Mouse (Mus musculus) liver, adult 2 months (tissue): Measurements from ENCODE around the gene Renbp. TPM values are rescaled to one million over a fixed set of nuclear protein-coding genes. Genes with fewer than 3 reads are reported as not detected.
A peak's percentile ranks its signal among the peaks of the same experiment; 100 is the strongest.

ENCODE experiments used
- DNase-seq: peaks from one replicate; pipeline ENCODE4 v3.0.0-alpha.2; 2011; ENCODE audit warnings: low read depth, low spot score; ENCODE audit errors: extremely low read depth
- H3K27ac ChIP-seq: fragments of 200-500 bp; replicated peaks from 2 replicates; pipeline ENCODE4 v1.5.1; 2012; ENCODE audit warnings: low read depth, mild to moderate bottlenecking, control low read depth, inconsistent platforms, low read length; ENCODE audit not compliant: insufficient read depth
- H3K27me3 ChIP-seq: fragments of 200-500 bp; 2 replicates; pipeline ENCODE4 v1.6.1; 2012; ENCODE audit warnings: mild to moderate bottlenecking, moderate library complexity, low read length, inconsistent platforms; ENCODE audit not compliant: control insufficient read depth, insufficient read depth
- H3K36me3 ChIP-seq: fragments of 200-500 bp; 2 replicates; pipeline ENCODE4 v1.6.1; 2012; ENCODE audit warnings: low read length, inconsistent platforms; ENCODE audit not compliant: control insufficient read depth, insufficient read depth
- H3K4me1 ChIP-seq: fragments of 200-500 bp; 2 replicates; pipeline ENCODE4 v1.6.1; 2011; ENCODE audit warnings: low read length; ENCODE audit not compliant: control insufficient read depth, insufficient read depth
- H3K4me3 ChIP-seq: fragments of 200-500 bp; 2 replicates; pipeline ENCODE4 v1.5.1; 2011; ENCODE audit warnings: low read depth, mild to moderate bottlenecking, control low read depth, low read length, moderate library complexity; ENCODE audit not compliant: insufficient read depth
- H3K79me2 ChIP-seq: fragments of 200-500 bp; 2 replicates; pipeline ENCODE4 v1.6.1; 2012; ENCODE audit warnings: inconsistent platforms, mild to moderate bottlenecking, low read length, moderate library complexity; ENCODE audit not compliant: control insufficient read depth, insufficient read depth
- H3K9ac ChIP-seq: fragments of 200-500 bp; 2 replicates; pipeline ENCODE4 v1.6.1; 2012; ENCODE audit warnings: low read depth, mild to moderate bottlenecking, control low read depth, inconsistent platforms, low read length
- CTCF ChIP-seq: fragments of 200-500 bp; IDR thresholded peaks from 2 replicates; pipeline ENCODE4 v1.5.1; 2011; ENCODE audit warnings: low read depth, low read length, control low read depth
- POLR2A ChIP-seq: fragments of 200-500 bp; IDR thresholded peaks from 2 replicates; pipeline ENCODE4 v1.6.1; 2011; ENCODE audit warnings: low read length, control low read depth; ENCODE audit not compliant: insufficient read depth; ENCODE audit errors: extremely low read depth
- WGBS: fragments of 180-500 bp; shearing (Covaris S2); methylation state at CpG from one replicate; pipeline ENCODE4 v1.1.7; 2018; 5-methylcytosine and 5-hydroxymethylcytosine counted together
- polyA plus RNA-seq: library from polyadenylated mRNA; depleted of rRNA; stranded (reverse); fragments of >200 nt; gene quantifications from 2 replicates; pipeline ENCODE4 v1.2.3, GENCODE M21; 2012; rRNA removed
- total RNA-seq: library from RNA; depleted of rRNA; stranded (reverse); fragments of >200 nt; gene quantifications from 2 replicates; pipeline ENCODE4 v1.2.3, GENCODE M21; 2014; rRNA removed

Gene Renbp
- total RNA-seq = 4.1 and 8.5 TPM in 2 replicates
- polyA plus RNA-seq = 2.1 and 2.9 TPM in 2 replicates

DNA sequence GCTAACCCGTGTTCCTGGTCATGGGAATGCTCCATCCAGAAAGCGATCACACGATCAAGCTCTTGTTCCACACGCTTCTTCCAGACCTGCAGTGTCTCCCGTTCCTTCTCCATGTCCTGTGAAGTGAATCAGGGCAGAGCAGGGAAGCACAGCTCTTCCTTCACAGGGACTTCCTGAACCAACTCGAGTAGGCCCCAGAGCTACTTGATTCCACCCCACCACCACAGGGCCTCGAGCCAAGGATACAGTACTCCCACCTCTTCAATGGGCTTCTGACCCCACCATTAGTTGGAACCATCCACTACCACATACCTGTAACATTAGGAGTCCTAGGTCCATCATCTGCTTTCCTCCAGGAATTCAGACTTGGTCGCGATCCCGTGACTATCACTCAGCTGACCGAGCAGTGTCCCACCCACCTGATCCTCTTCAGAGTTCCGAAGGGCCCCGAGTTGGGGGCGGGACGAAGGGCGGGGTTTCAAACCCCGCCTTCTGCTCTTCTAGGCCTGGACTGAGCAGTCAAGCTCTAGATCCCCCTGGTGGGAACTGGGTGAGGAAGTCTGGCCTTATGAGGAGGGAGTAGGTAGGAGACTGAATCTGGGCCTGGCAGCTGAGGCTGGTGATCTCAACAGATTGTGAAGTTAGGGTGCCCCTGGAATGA, at the start of gene Renbp:
Renbp (minus strand) TSS at position 449 of the 661 bp plus-strand sequence.
- DNase-seq = peak; percentile 30
- Histone ChIP-seq H3K27me3 (no peaks in the 10 kb centered on the region), H3K79me2 (no peaks in the 10 kb centered on the region), H3K4me1 (no peaks in the 10 kb centered on the region), H3K27ac (0 out of 2 replicates have a peak within 1 kb of the TSS, but pooled peaks have one; percentile 33), H3K4me3 (peak within 1 kb of the TSS; percentile 50), H3K36me3 (no peaks in the 10 kb centered on the region), H3K9ac (peak within 1 kb of the TSS; percentile 58)
- 31% methylated on average over 17 of the region's 17 CpGs for WGBS
- TF ChIP-seq POLR2A = no peak
- TF ChIP-seq CTCF = no peak

DNA sequence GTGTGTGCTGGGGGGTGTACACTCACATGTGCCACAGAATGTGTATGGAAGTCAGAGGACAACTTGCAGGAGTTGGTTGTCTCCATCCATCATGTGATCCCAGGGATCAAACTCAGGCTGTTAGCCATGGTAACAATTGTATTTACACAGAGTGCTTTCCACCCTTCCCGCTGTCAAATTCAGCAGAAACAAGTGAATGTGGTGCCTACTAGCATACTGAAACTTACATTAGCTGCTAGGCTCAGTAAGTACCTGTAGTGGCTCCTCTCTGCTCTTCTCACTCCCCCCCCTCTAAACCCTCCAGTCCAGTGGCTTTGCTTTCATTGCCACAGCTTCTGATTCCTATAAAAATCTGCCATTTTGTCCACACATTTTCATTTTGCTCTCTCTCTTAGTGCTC, 47.1 kb upstream of the Renbp start:
- TF ChIP-seq POLR2A (no peak), CTCF (no peak)
- WGBS = 75% methylated on average over 1 of the region's 1 CpGs

DNA sequence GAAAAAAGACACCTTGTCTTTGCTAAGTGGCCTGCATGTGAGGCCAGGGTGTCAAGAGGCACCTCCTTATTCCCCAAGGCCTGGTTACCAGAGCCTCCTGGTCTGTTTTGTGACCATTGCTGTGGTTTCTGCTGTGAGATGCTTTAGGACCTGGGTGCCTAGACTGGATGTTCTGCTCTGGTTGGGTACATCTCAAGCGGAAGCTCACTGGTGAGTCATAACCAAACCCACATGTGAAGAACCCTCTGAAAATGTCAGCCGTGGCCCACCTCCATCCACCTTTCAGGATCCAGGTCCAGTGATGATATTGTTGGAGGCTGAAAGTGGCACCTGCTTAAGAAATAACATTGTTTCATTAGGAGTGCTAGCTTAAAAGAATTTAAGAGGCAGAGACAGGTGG, 45.6 kb upstream of the Renbp start:
- TF ChIP-seq POLR2A (no peak), CTCF (no peak)
- Histone ChIP-seq H3K9ac (no peak overlapping the region), H3K4me3 (no peak overlapping the region), H3K79me2 (no peaks in the 10 kb centered on the region), H3K36me3 (no peaks in the 10 kb centered on the region), H3K27ac (no peak overlapping the region), H3K27me3 (no peaks in the 10 kb centered on the region), H3K4me1 (no peaks in the 10 kb centered on the region)
- WGBS = 97% methylated on average over 2 of the region's 2 CpGs
- DNase-seq = no peak

More for the DNA sequence above, 47.1 kb upstream of the Renbp start:
- no peak overlapping the region for H3K9ac ChIP-seq
- H3K79me2 ChIP-seq = no peaks in the 10 kb centered on the region
- H3K36me3 ChIP-seq = no peaks in the 10 kb centered on the region
- H3K4me3 ChIP-seq = no peak overlapping the region
- no peak overlapping the region for H3K27ac ChIP-seq
- H3K27me3 ChIP-seq = no peaks in the 10 kb centered on the region
- H3K4me1 ChIP-seq = no peaks in the 10 kb centered on the region
- no peak for DNase-seq

DNA sequence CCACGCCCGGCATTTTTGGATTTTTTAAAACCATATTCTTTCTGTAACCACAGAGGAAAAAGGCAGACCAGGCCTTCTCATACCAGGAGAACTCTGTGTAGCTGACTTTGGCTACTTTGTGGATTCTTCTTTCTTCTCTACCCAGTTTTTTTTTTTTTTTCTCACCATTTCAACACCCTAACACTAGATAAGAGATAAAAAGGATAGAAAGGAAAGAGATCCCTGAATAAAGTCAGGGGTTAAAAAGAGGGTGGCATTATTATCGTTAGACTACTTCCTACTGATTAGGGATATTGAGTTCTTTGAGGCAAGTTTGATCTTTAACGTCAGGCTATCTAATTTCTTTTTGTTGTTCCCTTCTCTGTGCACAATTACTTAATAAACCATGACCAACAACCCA, 42.1 kb upstream of the Renbp start:
- TF ChIP-seq POLR2A (no peak), CTCF (no peak)
- Histone ChIP-seq H3K79me2 (no peaks in the 10 kb centered on the region), H3K36me3 (no peaks in the 10 kb centered on the region), H3K27me3 (no peaks in the 10 kb centered on the region), H3K9ac (no peak overlapping the region), H3K4me1 (no peaks in the 10 kb centered on the region), H3K27ac (no peak overlapping the region), H3K4me3 (no peak overlapping the region)
- 78% methylated on average over 4 of the region's 4 CpGs for WGBS
- DNase-seq = no peak

DNA sequence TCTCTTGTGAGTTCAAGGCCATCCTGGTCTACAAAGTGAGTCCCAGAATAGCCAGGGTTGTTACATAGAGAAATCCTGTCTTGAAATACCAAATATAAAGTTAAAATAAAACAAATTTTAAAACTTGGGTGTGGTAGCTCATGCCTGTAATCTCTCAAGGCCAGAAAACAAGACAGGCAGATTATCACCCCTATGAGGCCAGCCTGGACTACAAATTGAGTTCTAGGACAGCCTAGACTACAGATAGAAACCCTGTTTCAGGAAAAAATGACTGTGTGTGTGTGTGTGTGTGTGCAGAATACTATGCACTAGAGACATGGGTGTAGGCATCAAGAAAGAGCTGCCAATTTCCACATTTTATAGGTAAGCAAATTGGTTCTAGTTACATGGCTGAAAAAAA, 40.1 kb upstream of the Renbp start:
- TF ChIP-seq CTCF (no peak), POLR2A (no peak)
- Histone ChIP-seq H3K27me3 (no peaks in the 10 kb centered on the region), H3K27ac (no peak overlapping the region), H3K4me3 (no peak overlapping the region), H3K4me1 (no peaks in the 10 kb centered on the region), H3K79me2 (peaks cover under 1% of the 10 kb centered on the region; the same call in 1 of the 2 replicates), H3K9ac (no peak overlapping the region), H3K36me3 (no peaks in the 10 kb centered on the region)
- no peak for DNase-seq

DNA sequence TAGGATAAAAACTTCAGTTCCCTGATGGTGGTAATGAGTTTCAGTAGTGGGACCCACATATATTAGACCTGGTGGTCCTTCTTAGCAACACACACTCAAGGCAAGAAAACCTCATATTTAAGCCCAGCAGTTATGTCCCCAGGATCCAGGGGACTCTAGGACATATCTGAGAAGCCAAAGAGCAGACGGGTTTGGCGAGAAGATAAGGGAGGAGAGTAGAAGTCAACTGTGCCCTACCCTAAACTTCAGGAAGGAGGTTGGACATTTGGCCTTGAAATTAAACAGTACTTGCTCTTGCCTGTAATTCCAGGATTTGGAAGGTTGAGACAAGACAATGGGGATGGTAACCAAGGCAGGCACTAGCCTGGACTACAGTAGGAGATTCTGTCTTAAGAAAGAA, 39.1 kb upstream of the Renbp start:
- no peak overlapping the region for H3K9ac ChIP-seq
- DNase-seq = no peak
- WGBS = 87% methylated on average over 2 of the region's 2 CpGs
- no peak overlapping the region for H3K27ac ChIP-seq
- no peaks in the 10 kb centered on the region for H3K36me3 ChIP-seq
- peaks cover 2% of the 10 kb centered on the region; the same call in 1 of the 2 replicates for H3K79me2 ChIP-seq
- H3K27me3 ChIP-seq = no peaks in the 10 kb centered on the region
- H3K4me3 ChIP-seq = no peak overlapping the region
- no peak for TF ChIP-seq POLR2A
- no peak for TF ChIP-seq CTCF
- H3K4me1 ChIP-seq = peaks cover 1% of the 10 kb centered on the region
